Mouse (Mus musculus) forebrain, embryonic 14.5 days (tissue): Measurements from ENCODE around the gene Bub1b. TPM values are rescaled to one million over a fixed set of nuclear protein-coding genes. Genes with fewer than 3 reads are reported as not detected.

Experiments
- ATAC-seq: fragments of 200-750 bp; cut with Nextera tagmentation; 2 replicates; pipeline ENCODE4 v1.8.0; 2017; ENCODE audit warnings: mild to moderate bottlenecking, moderate library complexity
- DNase-seq: peaks from one replicate; pipeline ENCODE4 v3.0.0-alpha.2; 2015; ENCODE audit warnings: low spot score
- H3K27ac ChIP-seq: fragments of 300-500 bp; sonication (generic); 2 replicates; pipeline ENCODE4 v1.5.1; 2014; ENCODE audit warnings: low read depth, mild to moderate bottlenecking, control low read depth, low read length, moderate library complexity
- H3K27me3 ChIP-seq: fragments of 300-500 bp; sonication (generic); replicated peaks from 2 replicates; pipeline ENCODE4 v1.6.1; 2014; ENCODE audit warnings: low read length, control low read depth, mixed read lengths; ENCODE audit not compliant: control insufficient read depth, insufficient read depth
- H3K36me3 ChIP-seq: fragments of 300-500 bp; sonication (generic); 2 replicates; pipeline ENCODE4 v1.6.1; 2014; ENCODE audit warnings: low read length, control low read depth; ENCODE audit not compliant: control insufficient read depth, insufficient read depth
- H3K4me1 ChIP-seq: fragments of 300-500 bp; sonication (generic); 2 replicates; pipeline ENCODE4 v1.6.1; 2014; ENCODE audit warnings: antibody characterized with exemption, low read length, control low read depth; ENCODE audit not compliant: control insufficient read depth, insufficient read depth
- H3K4me2 ChIP-seq: fragments of 300-500 bp; sonication (generic); 2 replicates; pipeline ENCODE4 v1.6.1; 2014; ENCODE audit warnings: mild to moderate bottlenecking, control low read depth, low read length
- H3K4me3 ChIP-seq: fragments of 300-500 bp; sonication (generic); 2 replicates; pipeline ENCODE4 v1.5.1; 2014; ENCODE audit warnings: low read depth, low read length, control low read depth
- H3K9ac ChIP-seq: fragments of 300-500 bp; sonication (generic); 2 replicates; pipeline ENCODE4 v1.6.1; 2014; ENCODE audit warnings: mild to moderate bottlenecking, low read length, control low read depth, moderate library complexity
- H3K9me3 ChIP-seq: fragments of 300-500 bp; sonication (generic); replicated peaks from 2 replicates; pipeline ENCODE4 v1.6.1; 2016; ENCODE audit warnings: low read length, control low read depth, mixed read lengths; ENCODE audit not compliant: control insufficient read depth
- WGBS: fragments of 180-500 bp; shearing (Covaris S2); extraction: QIAGEN DNeasy Blood & Tissue Kit; methylation state at CpG from one replicate; pipeline ENCODE4 v1.1.7; 2014; 5-methylcytosine and 5-hydroxymethylcytosine counted together
- polyA plus RNA-seq: library from polyadenylated mRNA; unstranded; fragments of >200 nt; fragmentation: Nextera tagmentation; extraction: Ambion mirVana; gene quantifications from 2 replicates; pipeline ENCODE4 v1.2.1, GENCODE M21; 2014

Gene Bub1b
- polyA plus RNA-seq, 1 experiment from 2014 or later, result 47.5 TPM

- Histone ChIP-seq H3K9ac (no peak overlapping the region), H3K9me3 (no peaks in the 10 kb centered on the region), H3K4me1 (peaks cover 5% of the 10 kb centered on the region), H3K4me2 (no peak overlapping the region), H3K27me3 (no peaks in the 10 kb centered on the region), H3K36me3 (peaks cover 55% of the 10 kb centered on the region), H3K27ac (no peak overlapping the region), H3K4me3 (no peak overlapping the region)
- no peak for DNase-seq
- no peak for ATAC-seq
- 92% methylated on average over 6 of the region's 6 CpGs for WGBS
Measured at GRCm38 (mm10) chr2:118604091-118604490, 6.1 kb downstream of the Bub1b start.

- no peaks in the 10 kb centered on the region for H3K4me1 ChIP-seq
- H3K9ac ChIP-seq, result no peak overlapping the region
- H3K27ac ChIP-seq, result no peak overlapping the region
- DNase-seq, result peak; percentile 32
- 75% methylated on average over 2 of the region's 2 CpGs for WGBS
- H3K27me3 ChIP-seq, result no peaks in the 10 kb centered on the region
- ATAC-seq, result no peak
- H3K9me3 ChIP-seq, result no peaks in the 10 kb centered on the region
- no peak overlapping the region for H3K4me2 ChIP-seq
- H3K36me3 ChIP-seq, result peaks cover 63% of the 10 kb centered on the region
- H3K4me3 ChIP-seq, result no peak overlapping the region
Measured at GRCm38 (mm10) chr2:118606032-118606431, 8.0 kb downstream of the Bub1b start.

- Histone ChIP-seq H3K4me1 (no peaks in the 10 kb centered on the region), H3K36me3 (peaks cover 66% of the 10 kb centered on the region), H3K9ac (no peak overlapping the region), H3K4me2 (no peak overlapping the region), H3K4me3 (no peak overlapping the region), H3K27me3 (no peaks in the 10 kb centered on the region), H3K9me3 (no peaks in the 10 kb centered on the region), H3K27ac (no peak overlapping the region)
- ATAC-seq, result no peak
- DNase-seq, result no peak
- WGBS, result 85% methylated on average over 5 of the region's 5 CpGs
Measured at GRCm38 (mm10) chr2:118606976-118607375, 9.0 kb downstream of the Bub1b start.

- DNase-seq (no peak), ATAC-seq (no peak)
- no peak overlapping the region for H3K4me2 ChIP-seq
- no peaks in the 10 kb centered on the region for H3K9me3 ChIP-seq
- WGBS, result 96% methylated on average over 5 of the region's 5 CpGs
- H3K9ac ChIP-seq, result no peak overlapping the region
- H3K4me1 ChIP-seq, result no peaks in the 10 kb centered on the region
- H3K36me3 ChIP-seq, result peaks cover 68% of the 10 kb centered on the region
- no peak overlapping the region for H3K27ac ChIP-seq
- no peaks in the 10 kb centered on the region for H3K27me3 ChIP-seq
- no peak overlapping the region for H3K4me3 ChIP-seq
Measured at GRCm38 (mm10) chr2:118618013-118618412, 20.0 kb downstream of the Bub1b start.

- WGBS, result 61% methylated on average over 2 of the region's 2 CpGs
- no peak for ATAC-seq
- H3K36me3 ChIP-seq, result peaks cover 66% of the 10 kb centered on the region
- no peak overlapping the region for H3K27ac ChIP-seq
- no peak overlapping the region for H3K4me3 ChIP-seq
- no peak overlapping the region for H3K9ac ChIP-seq
- H3K9me3 ChIP-seq, result no peaks in the 10 kb centered on the region
- no peaks in the 10 kb centered on the region for H3K4me1 ChIP-seq
- DNase-seq, result no peak
- no peak overlapping the region for H3K4me2 ChIP-seq
- H3K27me3 ChIP-seq, result no peaks in the 10 kb centered on the region
Measured at GRCm38 (mm10) chr2:118620101-118620500, 22.1 kb downstream of the Bub1b start.

GRCm38 (mm10) chr2:118620608-118621007 lies 22.6 kb downstream of the Bub1b start:
- 90% methylated on average over 8 of the region's 8 CpGs for WGBS
- Histone ChIP-seq H3K9me3 (no peaks in the 10 kb centered on the region), H3K27me3 (no peaks in the 10 kb centered on the region), H3K4me1 (no peaks in the 10 kb centered on the region), H3K4me2 (no peak overlapping the region), H3K4me3 (no peak overlapping the region), H3K9ac (no peak overlapping the region), H3K27ac (no peak overlapping the region), H3K36me3 (peaks cover 62% of the 10 kb centered on the region)
- ATAC-seq (no peak), DNase-seq (no peak)

GRCm38 (mm10) chr2:118629276-118629675 lies 31.3 kb downstream of the Bub1b start:
- no peaks in the 10 kb centered on the region for H3K9me3 ChIP-seq
- H3K4me3 ChIP-seq, result no peak overlapping the region
- WGBS, result 89% methylated on average over 6 of the region's 6 CpGs
- H3K4me1 ChIP-seq, result no peaks in the 10 kb centered on the region
- H3K36me3 ChIP-seq, result peaks cover 75% of the 10 kb centered on the region
- no peak overlapping the region for H3K9ac ChIP-seq
- H3K4me2 ChIP-seq, result no peak overlapping the region
- H3K27me3 ChIP-seq, result no peaks in the 10 kb centered on the region
- ATAC-seq (no peak), DNase-seq (no peak)
- no peak overlapping the region for H3K27ac ChIP-seq

- peaks cover 79% of the 10 kb centered on the region for H3K36me3 ChIP-seq
- H3K9me3 ChIP-seq, result no peaks in the 10 kb centered on the region
- DNase-seq, result no peak
- no peaks in the 10 kb centered on the region for H3K27me3 ChIP-seq
- 53% methylated on average over 5 of the region's 5 CpGs for WGBS
- no peak overlapping the region for H3K9ac ChIP-seq
- ATAC-seq, result no peak
- no peak overlapping the region for H3K27ac ChIP-seq
- H3K4me2 ChIP-seq, result no peak overlapping the region
- H3K4me1 ChIP-seq, result no peaks in the 10 kb centered on the region
- no peak overlapping the region for H3K4me3 ChIP-seq
Measured at GRCm38 (mm10) chr2:118633441-118633840, 35.4 kb downstream of the Bub1b start.

- no peak overlapping the region for H3K9ac ChIP-seq
- H3K27ac ChIP-seq, result no peak overlapping the region
- ATAC-seq (no peak), DNase-seq (no peak)
- H3K9me3 ChIP-seq, result no peaks in the 10 kb centered on the region
- peaks cover 81% of the 10 kb centered on the region for H3K36me3 ChIP-seq
- H3K4me3 ChIP-seq, result no peak overlapping the region
- no peaks in the 10 kb centered on the region for H3K27me3 ChIP-seq
- no peak overlapping the region for H3K4me2 ChIP-seq
- H3K4me1 ChIP-seq, result no peaks in the 10 kb centered on the region
- 83% methylated on average over 5 of the region's 5 CpGs for WGBS
Measured at GRCm38 (mm10) chr2:118637258-118637657, 39.2 kb downstream of the Bub1b start.
